In the genomic region with DNA sequence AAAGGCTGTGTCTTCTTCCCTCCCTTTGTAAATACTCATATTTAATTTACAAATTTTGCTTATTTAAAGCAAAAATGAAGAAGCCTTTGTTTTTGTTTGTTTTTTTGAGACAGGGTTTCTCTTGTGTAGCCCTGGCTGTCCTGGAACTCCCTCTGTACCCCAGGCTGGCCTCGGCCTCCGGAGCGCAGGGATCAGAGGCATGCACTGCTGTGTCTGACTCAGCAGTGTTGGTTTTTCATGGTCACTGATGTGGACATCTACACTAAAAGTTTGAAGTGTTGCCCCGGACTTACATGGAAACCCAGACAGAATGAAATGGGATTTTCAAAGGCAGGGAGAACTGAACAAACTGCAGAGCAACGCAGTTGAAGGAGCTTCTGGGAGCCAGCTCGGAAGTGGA, we compare ENCODE assay signal across 14 mouse cellular contexts.
"Had no signal": no experiment of that assay in that cellular context is flagged by ENCODE, and none has a peak within 500 bp of the region (broad histone marks: within the 10 kb centered on the region; RNA-seq: fewer than 3 reads in every experiment).

No protein-coding gene starts in this region.

- H3K4me3 ChIP-seq: limb, embryonic 10.5 days; limb, embryonic 13.5 days; liver, embryonic 12.5 days; liver, embryonic 15.5 days had no signal

- H3K27ac ChIP-seq: kidney, postnatal 0 days; limb, embryonic 10.5 days; limb, embryonic 13.5 days; liver, embryonic 12.5 days; liver, embryonic 15.5 days; macrophage had no signal

- DNase-seq: kidney, adult 2 months; kidney, postnatal 25 days; liver; lung, adult 18-20 months; lung, postnatal 14 days; midbrain, embryonic 14.5 days; thymus, adult 18-20 months; thymus, postnatal 36 days had no signal
